16 mouse cellular contexts compared by ENCODE assay signal in the genomic region with DNA sequence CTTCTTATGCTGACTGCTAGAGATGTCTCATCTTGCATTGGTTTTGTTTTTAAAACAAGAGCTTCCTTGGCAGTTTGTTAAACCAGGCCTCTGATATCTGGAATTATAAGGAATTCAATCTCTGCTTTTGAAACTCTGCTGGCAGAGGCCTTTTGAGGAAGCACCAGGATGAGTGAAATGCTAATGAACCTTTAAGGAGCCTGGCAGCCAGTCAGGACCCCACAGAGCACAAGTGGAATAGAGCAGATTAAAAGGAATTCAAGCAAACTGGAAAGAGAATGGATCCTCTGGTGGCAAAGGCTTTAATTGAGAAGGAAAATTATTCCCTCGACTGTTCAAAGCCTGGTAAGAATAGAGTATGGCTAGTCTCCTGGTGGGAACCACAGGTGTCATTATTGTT. TPM values are rescaled to one million over a fixed set of nuclear protein-coding genes. Genes with fewer than 3 reads are reported as not detected.
"Had no signal": no experiment of that assay in that cellular context is flagged by ENCODE, and none has a peak within 500 bp of the region (broad histone marks: within the 10 kb centered on the region; RNA-seq: fewer than 3 reads in every experiment).

No protein-coding gene starts in this region.

- ATAC-seq: liver, postnatal 0 days had no signal

- H3K4me3 ChIP-seq: left cerebral cortex, adult 2 months; limb, embryonic 12.5 days; liver, embryonic 13.5 days; lung, embryonic 15.5 days; megakaryocyte, embryonic 14.5 days; midbrain, embryonic 12.5 days; neural tube, embryonic 12.5 days had no signal

- H3K4me2 ChIP-seq: limb, embryonic 12.5 days; liver, embryonic 13.5 days; lung, embryonic 15.5 days; midbrain, embryonic 12.5 days; neural tube, embryonic 12.5 days had no signal

- H3K9me3 ChIP-seq: limb, embryonic 12.5 days; liver, embryonic 13.5 days; lung, embryonic 15.5 days; megakaryocyte, embryonic 14.5 days; midbrain, embryonic 12.5 days; neural tube, embryonic 12.5 days had no signal

- H3K9ac ChIP-seq: limb, embryonic 12.5 days; liver, embryonic 13.5 days; liver, postnatal 0 days; lung, embryonic 15.5 days; midbrain, embryonic 12.5 days; neural tube, embryonic 12.5 days had no signal

- H3K36me3 ChIP-seq: limb, embryonic 12.5 days; liver, embryonic 13.5 days; lung, embryonic 15.5 days; midbrain, embryonic 12.5 days; neural tube, embryonic 12.5 days had no signal

- H3K4me1 ChIP-seq: limb, embryonic 12.5 days; liver, embryonic 13.5 days; lung, embryonic 15.5 days; megakaryocyte, embryonic 14.5 days; midbrain, embryonic 12.5 days; neural tube, embryonic 12.5 days had no signal

- H3K27me3 ChIP-seq: lung, embryonic 15.5 days; neural tube, embryonic 12.5 days had no signal

- DNase-seq: kidney, postnatal 25 days; liver; liver, embryonic 13.5 days; liver, postnatal 0 days; lung, postnatal 14 days; thymus, postnatal 4 days had no signal

- H3K27ac ChIP-seq: left cerebral cortex, adult 2 months; limb, embryonic 12.5 days; liver, embryonic 13.5 days; lung, embryonic 15.5 days; macrophage; midbrain, embryonic 12.5 days; neural tube, embryonic 12.5 days; stomach, postnatal 0 days had no signal

RNA-seq across cellular contexts. Expression of gene Ppef1, which starts 36.4 kb away (rescaled TPM):
- total RNA-seq: monocyte, adult 5-6 weeks; neutrophil, adult 5-6 weeks had no signal
- polyA plus RNA-seq: liver, postnatal 0 days; macrophage; midbrain, embryonic 12.5 days had no signal
